Mouse (Mus musculus): Measurements from ENCODE around the gene N6amt1. TPM values are rescaled to one million over a fixed set of nuclear protein-coding genes. Genes with fewer than 3 reads are reported as not detected.

The N6amt1 gene
- polyA plus RNA-seq, 1 experiment from 2014 or later, result 10.2 TPM

DNA sequence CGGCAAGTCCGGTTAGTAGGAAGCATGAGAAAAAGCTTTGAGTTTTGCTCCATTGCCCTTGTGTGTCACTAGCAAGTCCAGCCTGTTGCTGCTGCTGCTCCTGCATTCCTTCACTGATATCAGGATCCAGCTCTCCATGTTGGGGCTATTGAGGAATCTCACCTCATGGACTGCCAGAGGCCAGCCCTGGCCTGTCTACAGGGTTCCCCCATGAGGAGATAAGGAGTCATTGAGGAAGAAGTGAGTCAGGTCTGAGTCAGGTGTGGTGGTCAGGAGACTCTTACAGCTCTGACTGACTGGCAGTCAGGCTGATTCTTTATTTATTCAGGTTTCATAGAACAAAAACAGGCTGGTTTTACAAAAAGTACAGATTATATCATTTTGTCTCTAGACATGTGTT lies 5.9 kb upstream of the N6amt1 start:
- Histone ChIP-seq H3K4me1 (no peaks in the 10 kb centered on the region), H3K36me3 (no peaks in the 10 kb centered on the region), H3K27ac (no peak overlapping the region), H3K9me3 (replicated peaks) (no peaks in the 10 kb centered on the region), H3K4me2 (no peak overlapping the region), H3K27me3 (replicated peaks) (no peaks in the 10 kb centered on the region; the same call in 1 of the 2 replicates), H3K9ac (no peak overlapping the region), H3K4me3 (no peak overlapping the region)
- 89% methylated on average over 2 of the region's 2 CpGs for WGBS (ENCODE audit: insufficient replicate concordance)
- ATAC-seq, result no peak

DNA sequence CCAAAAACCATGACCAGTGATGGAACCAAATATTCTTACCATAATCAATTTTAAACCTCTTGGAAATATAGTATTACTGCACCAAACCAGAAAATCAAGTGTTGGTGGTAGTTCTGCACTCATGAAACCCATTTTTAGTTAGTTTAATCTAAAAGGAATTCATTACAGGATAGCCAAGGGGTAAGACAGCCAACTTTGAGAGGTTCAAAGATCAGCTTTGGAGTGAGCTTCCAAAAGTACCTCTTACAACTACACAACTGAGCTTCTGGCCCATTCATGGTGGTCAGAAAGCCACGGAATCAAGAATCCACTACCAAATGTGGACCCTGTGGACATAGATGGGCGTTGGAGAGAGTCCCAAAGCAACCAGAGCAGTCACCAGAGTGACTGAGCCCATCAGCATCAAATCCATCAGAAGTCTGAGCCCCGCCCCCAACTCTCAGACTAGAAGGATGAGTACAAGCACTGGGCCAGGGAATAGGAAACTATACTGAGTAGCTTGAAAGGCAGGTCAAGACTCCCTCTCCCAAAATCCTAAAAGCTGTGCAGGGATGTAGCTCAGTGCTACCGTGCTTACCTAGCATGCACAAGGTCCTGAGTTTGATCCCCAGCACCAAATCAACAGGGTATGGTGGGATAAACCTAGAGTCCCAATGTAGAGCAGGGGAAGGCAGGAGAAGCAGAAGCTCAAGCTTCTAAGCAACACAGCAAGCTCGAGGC lies 2.4 kb upstream of the N6amt1 start:
- Histone ChIP-seq H3K9ac (no peak overlapping the region), H3K27me3 (replicated peaks) (no peaks in the 10 kb centered on the region; the same call in 1 of the 2 replicates), H3K36me3 (peaks cover 3% of the 10 kb centered on the region), H3K27ac (no peak overlapping the region), H3K9me3 (replicated peaks) (no peaks in the 10 kb centered on the region), H3K4me3 (no peak overlapping the region), H3K4me2 (no peak overlapping the region), H3K4me1 (peaks cover 7% of the 10 kb centered on the region)
- 57% methylated on average over 5 of the region's 5 CpGs for WGBS (ENCODE audit: insufficient replicate concordance)
- no peak for ATAC-seq

DNA sequence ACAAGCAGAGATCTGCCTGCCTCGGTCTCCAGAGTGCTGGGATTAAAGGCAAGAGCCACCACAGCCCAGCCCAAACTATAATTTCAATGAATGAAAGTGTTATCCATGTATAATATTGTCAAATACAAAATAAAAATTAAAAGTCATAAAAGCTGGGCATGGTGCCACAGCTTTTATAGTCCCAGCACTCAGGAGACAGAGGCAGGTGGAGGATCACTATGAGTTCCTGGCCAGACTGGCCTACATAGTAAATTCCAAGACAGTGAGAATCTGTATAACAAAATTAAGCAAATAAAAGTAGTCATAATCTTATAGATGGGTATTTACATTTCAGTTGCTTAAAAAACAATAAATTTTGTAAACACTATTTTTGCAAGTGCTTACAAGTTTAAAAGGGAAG lies 380 bp upstream of the N6amt1 start:
- no peak for ATAC-seq
- Histone ChIP-seq H3K4me1 (peaks cover 7% of the 10 kb centered on the region), H3K27me3 (replicated peaks) (no peaks in the 10 kb centered on the region; the same call in 1 of the 2 replicates), H3K36me3 (peaks cover 21% of the 10 kb centered on the region), H3K9ac (no peak overlapping the region), H3K4me2 (peak overlapping the region; percentile 70), H3K4me3 (peak overlapping the region; percentile 87; the same call in 1 of the 2 replicates), H3K9me3 (replicated peaks) (no peaks in the 10 kb centered on the region), H3K27ac (no peak overlapping the region)
- WGBS (ENCODE audit: insufficient replicate concordance), result 87% methylated on average over 1 of the region's 1 CpGs

DNA sequence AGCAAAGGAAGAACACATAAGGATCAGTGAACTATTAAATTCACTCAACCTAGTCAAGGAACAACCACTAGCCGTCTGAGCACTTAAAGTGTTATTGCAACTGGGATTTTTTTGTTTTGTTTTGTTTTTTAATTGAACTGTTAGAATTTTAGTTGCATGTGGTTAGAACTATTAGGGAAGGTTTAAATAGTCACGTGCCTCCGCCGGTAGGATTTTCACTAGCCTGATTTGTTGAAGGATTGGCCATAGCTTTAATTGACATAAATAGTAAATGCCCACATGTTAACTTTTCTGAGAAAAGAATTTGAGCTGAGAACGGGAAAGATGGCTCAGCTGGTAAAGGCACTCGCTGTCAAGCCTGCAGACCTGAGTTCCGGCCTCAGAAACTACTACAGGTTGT lies 763 bp downstream of the N6amt1 start:
- no peak for ATAC-seq
- Histone ChIP-seq H3K4me3 (peak overlapping the region; percentile 87), H3K27me3 (replicated peaks) (no peaks in the 10 kb centered on the region; the same call in 1 of the 2 replicates), H3K27ac (no peak overlapping the region), H3K36me3 (peaks cover 29% of the 10 kb centered on the region), H3K9ac (no peak overlapping the region), H3K4me1 (peaks cover 7% of the 10 kb centered on the region), H3K9me3 (replicated peaks) (no peaks in the 10 kb centered on the region), H3K4me2 (peak overlapping the region; percentile 70)
- WGBS (ENCODE audit: insufficient replicate concordance), result 75% methylated on average over 7 of the region's 7 CpGs

DNA sequence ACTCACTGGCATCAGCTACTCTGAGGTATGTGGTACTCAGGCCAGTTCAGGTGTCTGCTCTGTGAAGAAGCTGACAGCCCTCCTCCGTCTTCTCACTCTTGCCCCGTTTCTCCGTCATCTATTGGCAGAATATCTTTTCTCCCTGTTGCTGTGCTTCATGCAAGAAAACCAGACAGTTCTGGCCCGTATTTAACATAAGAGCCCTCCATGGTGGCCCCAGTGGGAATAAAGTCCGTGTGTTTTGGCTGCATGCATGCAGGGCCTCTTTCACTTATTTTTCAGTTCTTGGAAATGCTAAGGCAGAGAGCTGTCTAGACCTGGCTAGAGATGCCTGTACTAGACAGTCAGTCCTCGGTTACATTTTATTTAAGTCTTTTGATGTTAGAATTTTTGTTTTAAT lies 6.1 kb downstream of the N6amt1 start:
- H3K4me2 ChIP-seq, result no peak overlapping the region
- WGBS (ENCODE audit: insufficient replicate concordance), result 77% methylated on average over 6 of the region's 6 CpGs
- no peaks in the 10 kb centered on the region for H3K9me3 ChIP-seq (replicated peaks)
- no peaks in the 10 kb centered on the region for H3K27me3 ChIP-seq (replicated peaks)
- no peaks in the 10 kb centered on the region for H3K4me1 ChIP-seq
- no peak overlapping the region for H3K4me3 ChIP-seq
- H3K27ac ChIP-seq, result no peak overlapping the region
- no peak overlapping the region for H3K9ac ChIP-seq
- no peak for ATAC-seq
- peaks cover 68% of the 10 kb centered on the region for H3K36me3 ChIP-seq

DNA sequence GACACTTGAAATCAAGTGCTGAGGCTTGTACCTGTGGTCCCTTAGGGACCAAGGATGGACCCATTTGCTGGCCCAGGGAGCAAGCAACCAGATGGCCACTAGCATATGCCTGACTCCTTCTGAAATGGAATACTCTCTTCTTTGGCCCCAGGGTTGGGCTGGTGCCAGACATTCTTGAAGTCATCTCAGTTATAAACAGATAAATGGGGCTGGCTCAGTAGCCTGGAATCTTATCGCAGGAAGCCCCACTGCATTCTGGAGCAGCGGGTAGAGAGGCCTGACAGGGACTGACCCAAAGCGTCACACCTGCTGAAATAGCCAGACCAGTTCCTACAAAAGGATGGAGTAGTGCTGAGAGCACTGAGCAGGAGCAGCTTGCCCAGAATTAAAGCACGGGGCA lies 10.2 kb downstream of the N6amt1 start:
- no peak overlapping the region for H3K4me3 ChIP-seq
- H3K9ac ChIP-seq, result no peak overlapping the region
- no peak overlapping the region for H3K27ac ChIP-seq
- no peak for ATAC-seq
- no peaks in the 10 kb centered on the region for H3K9me3 ChIP-seq (replicated peaks)
- WGBS (ENCODE audit: insufficient replicate concordance), result 76% methylated on average over 4 of the region's 4 CpGs
- no peaks in the 10 kb centered on the region for H3K4me1 ChIP-seq
- H3K4me2 ChIP-seq, result no peak overlapping the region
- H3K27me3 ChIP-seq (replicated peaks), result no peaks in the 10 kb centered on the region
- H3K36me3 ChIP-seq, result peaks cover 66% of the 10 kb centered on the region

DNA sequence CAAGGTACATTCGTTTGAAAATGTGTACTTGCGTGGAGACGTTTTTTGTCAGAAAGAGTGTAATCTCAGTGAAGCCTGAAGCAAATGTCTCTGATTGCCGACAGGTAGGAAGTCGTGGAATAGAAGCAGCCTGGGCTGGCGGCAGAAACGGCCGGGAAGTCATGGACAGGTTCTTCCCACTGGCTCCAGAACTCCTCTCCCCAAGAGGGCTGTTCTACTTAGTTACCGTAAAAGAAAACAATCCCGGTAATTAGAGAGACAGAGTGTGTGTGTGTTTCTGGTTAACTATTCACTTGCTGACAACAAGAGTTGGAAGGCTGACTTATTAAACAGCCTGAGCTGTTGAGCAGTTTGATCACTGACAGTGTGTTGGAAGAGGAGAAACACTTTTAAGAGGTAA lies 12.1 kb downstream of the N6amt1 start:
- WGBS (ENCODE audit: insufficient replicate concordance), result 75% methylated on average over 10 of the region's 10 CpGs
- Histone ChIP-seq H3K4me1 (no peaks in the 10 kb centered on the region), H3K9me3 (replicated peaks) (no peaks in the 10 kb centered on the region), H3K27me3 (replicated peaks) (no peaks in the 10 kb centered on the region), H3K9ac (no peak overlapping the region), H3K4me3 (no peak overlapping the region), H3K27ac (no peak overlapping the region), H3K36me3 (peaks cover 58% of the 10 kb centered on the region), H3K4me2 (no peak overlapping the region)
- no peak for ATAC-seq

DNA sequence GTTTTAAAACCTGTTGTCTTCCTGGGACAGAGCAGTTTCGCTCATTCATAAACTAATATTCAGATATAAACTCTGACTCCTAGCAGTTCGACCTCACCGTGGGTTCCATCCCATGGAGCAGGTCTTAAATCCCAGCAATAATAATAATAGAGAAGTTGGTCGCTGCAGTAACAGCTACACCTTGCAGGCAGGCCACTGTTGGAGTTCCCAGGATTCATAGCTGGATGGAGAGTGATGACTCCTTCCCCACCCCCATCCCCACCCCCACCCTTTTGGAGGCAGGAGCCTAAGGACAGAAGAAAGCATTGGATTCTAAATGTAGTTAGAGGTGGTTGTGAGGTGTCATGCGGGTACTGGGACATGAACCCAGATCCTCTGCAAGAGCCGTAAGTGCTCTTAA lies 12.5 kb downstream of the N6amt1 start:
- Histone ChIP-seq H3K9me3 (replicated peaks) (no peaks in the 10 kb centered on the region), H3K4me3 (no peak overlapping the region), H3K27me3 (replicated peaks) (no peaks in the 10 kb centered on the region), H3K36me3 (peaks cover 58% of the 10 kb centered on the region), H3K4me2 (no peak overlapping the region), H3K4me1 (no peaks in the 10 kb centered on the region), H3K9ac (no peak overlapping the region), H3K27ac (no peak overlapping the region)
- 84% methylated on average over 6 of the region's 6 CpGs for WGBS (ENCODE audit: insufficient replicate concordance)
- ATAC-seq, result no peak

DNA sequence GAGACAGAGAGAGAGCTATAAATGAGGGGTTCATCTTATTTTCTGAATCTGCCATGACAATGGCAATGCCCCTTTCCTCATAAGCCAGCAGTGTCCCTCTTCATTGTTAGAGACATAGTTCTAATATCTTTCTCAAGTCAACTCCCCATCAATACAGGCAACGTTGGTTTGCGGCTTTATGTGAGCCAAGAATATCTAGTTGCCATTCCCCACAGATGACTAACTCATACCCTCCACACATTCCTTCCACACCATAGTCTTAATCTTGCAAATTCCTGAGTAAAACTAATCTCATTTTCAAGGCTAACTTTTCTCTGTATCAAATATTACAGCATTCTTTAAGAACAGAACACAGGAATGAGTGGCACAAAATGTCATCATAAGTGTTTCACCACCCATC lies 29.0 kb downstream of the N6amt1 start:
- H3K4me3 ChIP-seq, result no peak overlapping the region
- H3K27me3 ChIP-seq (replicated peaks), result no peaks in the 10 kb centered on the region
- H3K4me2 ChIP-seq, result no peak overlapping the region
- H3K9me3 ChIP-seq (replicated peaks), result no peaks in the 10 kb centered on the region
- ATAC-seq, result no peak
- no peaks in the 10 kb centered on the region for H3K4me1 ChIP-seq
- peaks cover 90% of the 10 kb centered on the region for H3K36me3 ChIP-seq
- H3K27ac ChIP-seq, result no peak overlapping the region
- whole genome bisulfite sequencing (ENCODE audit: insufficient replicate concordance), result 92% methylated on average over 2 of the region's 2 CpGs
- H3K9ac ChIP-seq, result no peak overlapping the region

DNA sequence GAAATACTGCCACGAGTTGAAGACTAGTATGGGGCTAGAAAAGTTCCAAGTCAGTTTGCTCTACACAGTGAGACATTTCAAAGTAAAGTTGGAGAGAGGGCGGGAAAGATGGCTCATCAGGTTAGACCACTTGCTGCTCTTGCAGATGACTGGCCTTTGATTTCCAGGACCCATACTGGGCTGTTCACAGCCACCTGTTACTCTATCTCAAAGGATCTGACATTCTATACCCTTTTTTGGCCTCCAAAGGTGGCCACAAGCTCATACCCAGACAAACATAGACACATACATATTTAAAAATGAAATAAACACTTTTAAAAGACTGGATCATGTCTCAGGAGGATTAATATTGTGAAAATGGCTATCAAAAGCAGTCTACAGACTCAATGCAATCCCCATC lies 30.4 kb downstream of the N6amt1 start:
- 73% methylated on average over 2 of the region's 2 CpGs for WGBS (ENCODE audit: insufficient replicate concordance)
- Histone ChIP-seq H3K27me3 (replicated peaks) (no peaks in the 10 kb centered on the region), H3K36me3 (peaks cover 93% of the 10 kb centered on the region), H3K27ac (no peak overlapping the region), H3K9me3 (replicated peaks) (no peaks in the 10 kb centered on the region), H3K4me2 (no peak overlapping the region), H3K4me3 (no peak overlapping the region), H3K9ac (no peak overlapping the region), H3K4me1 (no peaks in the 10 kb centered on the region)
- no peak for ATAC-seq

DNA sequence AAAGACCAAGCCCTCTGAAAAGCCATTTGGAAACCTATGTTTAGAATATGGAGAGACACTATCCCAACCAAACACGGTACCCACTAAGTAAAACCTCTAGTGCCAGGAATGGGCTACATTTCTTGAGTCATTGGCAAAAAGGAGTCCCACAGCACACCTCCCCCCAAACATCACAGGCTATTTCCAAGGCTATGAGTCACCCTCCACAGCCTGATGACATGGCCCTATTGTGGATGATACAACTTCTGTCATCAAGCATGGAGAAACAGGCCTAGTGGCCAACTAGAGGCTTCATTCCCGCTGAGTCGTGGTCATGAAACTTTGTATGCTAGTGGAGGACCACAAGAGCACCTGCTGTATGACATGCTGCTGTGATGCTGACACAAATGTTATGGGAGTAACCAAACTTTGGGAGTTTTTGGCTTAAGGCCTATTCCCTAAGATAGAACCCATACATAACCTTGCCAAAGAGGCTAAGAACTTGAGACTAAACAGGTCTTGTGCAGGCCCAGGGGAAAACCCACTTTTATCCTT lies 33.5 kb downstream of the N6amt1 start:
- no peak for ATAC-seq
- H3K36me3 ChIP-seq, result peaks cover 81% of the 10 kb centered on the region
- 85% methylated on average over 3 of the region's 3 CpGs for WGBS (ENCODE audit: insufficient replicate concordance)
- no peak overlapping the region for H3K27ac ChIP-seq
- no peaks in the 10 kb centered on the region for H3K9me3 ChIP-seq (replicated peaks)
- no peak overlapping the region for H3K4me3 ChIP-seq
- no peaks in the 10 kb centered on the region for H3K4me1 ChIP-seq
- H3K9ac ChIP-seq, result no peak overlapping the region
- H3K27me3 ChIP-seq (replicated peaks), result no peaks in the 10 kb centered on the region
- no peak overlapping the region for H3K4me2 ChIP-seq

DNA sequence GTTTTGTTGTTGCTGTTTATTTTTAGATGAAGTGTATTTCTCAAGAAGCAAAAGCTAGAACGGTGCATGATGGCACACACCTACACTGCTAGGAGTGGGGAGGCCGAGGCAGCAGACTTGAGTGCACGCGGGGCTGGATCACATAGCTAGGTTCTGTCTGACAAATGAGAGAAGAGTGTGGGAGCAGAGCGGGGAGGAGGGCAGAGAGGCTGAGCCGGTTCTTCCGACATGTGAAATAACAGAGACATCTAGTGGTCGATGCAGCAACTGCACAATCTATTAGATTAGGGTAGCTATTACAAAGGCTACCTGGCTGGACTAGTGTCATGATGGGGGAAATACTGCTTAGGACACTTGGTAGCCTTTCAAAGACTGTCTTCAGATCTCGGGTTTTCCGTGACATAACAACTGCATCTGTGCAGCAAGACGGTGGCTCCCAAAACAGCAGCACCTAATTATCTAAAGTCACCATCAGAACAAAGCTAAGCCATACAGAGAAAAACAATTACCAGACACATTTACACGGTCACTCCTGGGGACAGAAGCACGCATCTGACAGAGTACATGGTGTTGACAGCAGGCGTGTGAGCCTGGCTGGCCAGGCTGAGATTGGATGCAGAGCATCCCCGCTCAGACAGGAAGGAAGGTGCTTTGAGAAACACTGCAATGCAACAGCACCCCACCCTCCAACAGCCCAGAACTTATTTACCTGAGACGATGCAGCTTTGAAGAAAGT lies 40.0 kb downstream of the N6amt1 start:
- H3K36me3 ChIP-seq, result peaks cover 84% of the 10 kb centered on the region
- peak; percentile 69; the same call in 1 of the 2 replicates for ATAC-seq
- no peak overlapping the region for H3K27ac ChIP-seq
- no peaks in the 10 kb centered on the region for H3K27me3 ChIP-seq (replicated peaks)
- no peak overlapping the region for H3K9ac ChIP-seq
- no peak overlapping the region for H3K4me2 ChIP-seq
- 55% methylated on average over 16 of the region's 16 CpGs for WGBS (ENCODE audit: insufficient replicate concordance)
- H3K4me3 ChIP-seq, result no peak overlapping the region
- no peaks in the 10 kb centered on the region for H3K9me3 ChIP-seq (replicated peaks)
- H3K4me1 ChIP-seq, result no peaks in the 10 kb centered on the region

Measured in liver, embryonic 12.5 days (tissue).